16 mouse cellular contexts compared by ENCODE assay signal in genomic region chr6:140800587-140800986, GRCm38 (mm10).
"Had no signal": no experiment of that assay in that cellular context is flagged by ENCODE, and none has a peak within 500 bp of the region (broad histone marks: within the 10 kb centered on the region; RNA-seq: fewer than 3 reads in every experiment).

No protein-coding gene starts in this region.

- H3K27me3 ChIP-seq: neural tube, embryonic 13.5 days; neural tube, embryonic 15.5 days; stomach, embryonic 15.5 days had no signal

- H3K4me2 ChIP-seq: neural tube, embryonic 13.5 days; neural tube, embryonic 15.5 days; stomach, embryonic 15.5 days had no signal

- H3K9ac ChIP-seq: neural tube, embryonic 13.5 days; neural tube, embryonic 15.5 days; stomach, embryonic 15.5 days had no signal

- H3K36me3 ChIP-seq: neural tube, embryonic 13.5 days; neural tube, embryonic 15.5 days; stomach, embryonic 15.5 days had no signal

- H3K4me1 ChIP-seq: neural tube, embryonic 13.5 days; neural tube, embryonic 15.5 days; stomach, embryonic 15.5 days had no signal

- H3K9me3 ChIP-seq: neural tube, embryonic 13.5 days; neural tube, embryonic 15.5 days; stomach, embryonic 15.5 days had no signal

- DNase-seq: retina, postnatal 1 day; right cerebral cortex, adult 18-20 months; right cerebral cortex, postnatal 14 days; right cerebral cortex, postnatal 25 days; right cerebral cortex, postnatal 4 days; spleen, adult 18-20 months; thymus, adult 18-20 months; thymus, adult 2 months; thymus, postnatal 14 days; thymus, postnatal 25 days; thymus, postnatal 36 days; thymus, postnatal 4 days had no signal

- H3K4me3 ChIP-seq: neural tube, embryonic 13.5 days; neural tube, embryonic 15.5 days; stomach, embryonic 15.5 days had no signal

- H3K27ac ChIP-seq: neural tube, embryonic 13.5 days; neural tube, embryonic 15.5 days; stomach, embryonic 15.5 days; stomach, postnatal 0 days had no signal
